Mouse (Mus musculus): ENCODE data around the gene Gfod1.
A peak's percentile ranks its signal among the peaks of the same experiment; 100 is the strongest.

Gfod1 gene

DNA sequence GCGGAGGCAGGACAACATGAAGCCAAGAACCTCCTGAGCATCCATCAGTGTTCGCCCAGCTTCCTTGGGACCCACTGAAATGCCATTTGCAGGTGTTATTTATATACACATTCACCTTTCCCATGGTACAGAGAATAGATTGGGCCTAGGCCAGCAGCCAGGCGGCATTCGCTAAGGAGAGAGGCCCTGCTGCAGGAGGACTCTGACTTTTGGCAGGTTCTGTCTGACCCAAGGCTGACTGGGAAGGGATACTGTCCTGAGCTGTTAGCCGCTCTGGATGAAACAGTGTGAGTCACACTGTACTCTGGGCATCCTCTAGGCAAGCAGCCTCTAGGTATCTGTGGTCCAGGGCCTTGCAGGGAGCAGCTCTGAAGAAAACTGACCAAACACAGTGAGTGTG lies 6.4 kb downstream of the Gfod1 start:
- no peak for DNase-seq

DNA sequence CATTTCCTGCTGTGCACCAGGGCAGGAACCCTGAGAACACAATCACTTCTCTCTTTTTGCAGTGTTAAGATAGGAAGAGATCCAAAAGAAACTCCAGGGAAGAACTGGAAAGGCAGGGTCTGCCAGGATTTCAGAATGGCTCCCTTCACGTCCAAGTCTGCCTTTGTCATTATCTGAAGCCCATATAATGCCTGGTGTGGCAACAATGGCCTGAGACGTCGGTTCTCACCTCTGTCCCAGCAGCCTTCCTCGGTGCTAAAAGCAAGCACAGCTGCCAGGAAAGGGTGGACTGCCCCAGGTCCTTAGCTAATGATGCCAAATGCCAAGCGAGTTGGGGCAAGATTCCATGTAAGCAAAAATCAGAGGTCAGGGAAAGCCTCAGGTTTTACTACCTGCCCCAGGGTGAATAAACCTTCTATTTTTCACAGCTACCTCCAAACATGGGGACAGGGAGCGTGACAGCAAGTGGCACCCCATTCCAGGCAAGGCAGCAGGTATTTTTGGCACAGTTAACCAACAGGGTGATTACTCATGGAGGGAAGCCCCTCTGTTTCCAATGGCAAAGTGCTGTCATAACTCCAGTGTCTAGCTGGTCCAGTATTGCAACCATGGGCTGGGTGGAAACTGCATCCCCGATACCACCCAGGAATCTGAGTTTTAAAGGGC lies 7.7 kb downstream of the Gfod1 start:
- DNase-seq, result no peak

DNA sequence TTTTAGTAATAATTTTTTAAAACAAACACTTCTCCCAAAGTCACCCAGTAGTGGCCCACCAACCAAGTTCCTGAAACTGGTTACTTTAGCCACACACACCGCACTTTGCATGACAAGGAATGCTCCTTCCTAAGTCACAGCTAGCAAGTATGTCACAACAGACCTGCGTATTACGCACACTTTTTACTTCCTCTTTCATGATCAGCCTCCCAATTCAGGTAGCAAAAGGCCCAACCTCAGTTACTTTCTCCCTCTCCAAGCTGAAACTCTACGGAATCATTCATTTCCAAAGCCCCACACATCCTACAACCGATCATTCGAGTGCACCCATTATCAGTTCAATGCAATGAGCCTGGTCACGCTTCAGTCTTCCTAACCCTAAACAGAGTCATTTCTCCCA lies 8.3 kb downstream of the Gfod1 start:
- DNase-seq, result no peak

DNA sequence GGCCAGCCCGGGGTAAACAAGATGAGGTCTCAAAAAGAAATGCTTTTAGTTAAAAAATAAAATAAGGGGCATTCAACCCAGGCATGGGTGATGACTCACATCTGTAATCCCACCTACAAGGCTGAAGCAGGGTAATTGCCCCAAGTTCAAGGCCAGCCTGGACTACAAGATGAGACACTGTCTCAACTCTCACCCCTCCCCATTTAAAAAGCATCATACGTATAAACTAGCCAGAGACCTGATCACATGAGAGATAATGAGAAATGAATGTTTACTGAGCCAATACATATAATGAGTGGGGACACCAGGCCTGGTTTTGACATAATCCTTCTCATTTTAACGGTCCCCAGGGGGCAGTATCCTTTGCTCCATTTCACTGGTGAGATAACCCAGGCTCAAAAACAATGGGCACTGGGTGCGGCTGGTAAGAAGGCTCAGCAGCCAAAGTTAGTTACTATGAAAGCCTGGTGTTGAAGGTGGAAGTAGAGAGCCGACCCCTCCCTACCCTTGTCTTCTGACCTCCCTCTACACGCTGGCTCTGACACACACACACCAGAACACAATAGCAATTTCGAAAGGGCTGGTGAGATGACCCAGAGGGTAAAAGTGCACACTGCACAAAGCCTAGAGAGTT lies 8.9 kb downstream of the Gfod1 start:
- no peak for DNase-seq

DNA sequence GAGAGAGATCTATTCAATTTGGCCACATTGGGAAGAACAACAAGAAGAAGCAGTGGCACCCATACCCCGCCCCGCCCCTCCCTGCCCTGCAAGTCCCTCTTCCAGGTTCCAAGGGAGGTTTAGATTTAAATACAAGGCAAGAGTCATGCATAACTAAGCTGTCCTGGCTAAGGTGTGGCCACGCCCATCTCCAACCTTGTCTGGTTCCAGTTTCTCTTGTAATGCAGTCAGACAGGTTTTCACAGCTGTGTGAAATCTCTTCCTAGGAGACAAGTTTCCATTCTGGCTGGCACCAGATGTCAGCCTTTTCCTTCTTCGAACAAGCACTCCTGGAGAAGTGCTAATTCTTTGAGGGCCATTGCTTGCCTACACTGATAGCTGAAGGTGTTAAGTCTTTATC lies 11.1 kb downstream of the Gfod1 start:
- DNase-seq, result no peak

DNA sequence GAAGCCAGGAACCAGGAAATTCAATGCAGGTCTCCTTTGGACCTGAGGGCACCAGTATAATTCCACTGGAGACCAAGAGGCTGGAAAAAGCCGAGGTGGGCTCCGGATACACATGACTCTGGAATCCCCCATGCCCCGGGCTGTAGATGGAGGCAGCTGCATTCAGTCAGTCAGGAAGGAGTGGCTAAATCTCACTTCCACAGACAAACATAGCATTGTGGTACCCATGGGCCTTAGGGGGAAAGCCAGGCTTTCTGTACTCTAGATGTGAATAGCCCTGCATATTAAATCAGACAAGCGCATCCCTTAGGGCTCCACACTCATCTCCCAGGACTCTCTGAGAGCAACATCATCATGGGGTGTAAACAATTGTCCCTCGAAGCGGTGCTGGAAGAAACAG lies 14.9 kb downstream of the Gfod1 start:
- DNase-seq, result no peak

DNA sequence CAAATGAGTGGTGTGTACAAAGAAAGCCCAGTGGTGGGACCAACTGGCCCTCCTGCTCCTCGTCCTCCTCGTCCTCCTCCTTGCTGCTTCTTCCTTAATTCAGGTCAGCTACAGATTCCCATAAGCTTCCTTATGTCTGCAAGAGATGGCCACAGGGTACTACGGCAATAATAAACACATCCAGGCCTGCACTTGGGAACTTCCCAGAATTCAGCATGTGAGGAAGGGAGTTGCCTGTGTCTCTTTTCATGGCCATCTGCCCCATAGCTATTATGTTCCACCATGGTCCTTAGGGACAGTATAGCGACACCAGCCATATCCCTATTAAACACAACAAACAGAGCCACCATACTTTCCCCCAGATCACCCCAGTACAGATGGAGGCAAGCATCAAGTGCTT lies 15.5 kb downstream of the Gfod1 start:
- DNase-seq, result no peak

DNA sequence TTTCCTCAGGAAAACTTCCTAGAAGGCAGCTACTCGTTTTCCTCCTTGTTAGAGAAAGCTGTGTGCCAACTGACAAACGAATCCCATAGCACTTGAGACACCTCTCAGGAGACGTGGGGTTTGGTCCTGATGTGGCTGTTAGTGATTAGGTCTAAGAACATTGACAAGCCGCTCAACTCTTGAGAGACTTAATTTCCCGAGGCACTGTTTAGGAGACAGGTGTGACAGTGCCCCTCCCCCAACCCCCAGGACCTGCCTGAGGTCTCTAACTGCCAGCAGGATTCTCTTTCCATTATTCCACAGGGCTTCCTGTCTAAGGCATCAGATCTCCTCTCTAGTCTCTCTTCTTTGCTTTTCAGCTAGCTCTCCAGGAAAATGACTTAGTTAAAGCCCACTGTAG lies 15.9 kb downstream of the Gfod1 start:
- no peak for DNase-seq

DNA sequence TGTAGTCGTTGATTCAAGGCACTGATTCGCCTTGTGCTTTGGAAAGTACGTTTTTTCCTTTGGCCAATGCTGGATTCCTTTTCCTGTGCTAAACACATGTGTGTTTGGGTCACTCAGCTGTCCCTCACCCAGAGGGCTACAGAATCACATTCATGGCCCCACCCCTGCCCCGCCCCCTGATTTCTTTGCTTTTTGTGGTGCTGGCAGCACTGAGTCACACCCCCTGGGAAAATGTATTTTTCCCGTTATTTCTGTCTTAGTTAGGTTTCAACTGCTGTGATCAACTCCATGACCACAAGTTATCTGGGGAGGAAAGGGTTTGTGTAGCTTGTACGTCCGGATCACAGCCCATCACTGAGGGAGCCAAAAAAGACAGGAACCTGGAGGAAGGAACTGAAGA lies 17.1 kb downstream of the Gfod1 start:
- DNase-seq, result no peak

DNA sequence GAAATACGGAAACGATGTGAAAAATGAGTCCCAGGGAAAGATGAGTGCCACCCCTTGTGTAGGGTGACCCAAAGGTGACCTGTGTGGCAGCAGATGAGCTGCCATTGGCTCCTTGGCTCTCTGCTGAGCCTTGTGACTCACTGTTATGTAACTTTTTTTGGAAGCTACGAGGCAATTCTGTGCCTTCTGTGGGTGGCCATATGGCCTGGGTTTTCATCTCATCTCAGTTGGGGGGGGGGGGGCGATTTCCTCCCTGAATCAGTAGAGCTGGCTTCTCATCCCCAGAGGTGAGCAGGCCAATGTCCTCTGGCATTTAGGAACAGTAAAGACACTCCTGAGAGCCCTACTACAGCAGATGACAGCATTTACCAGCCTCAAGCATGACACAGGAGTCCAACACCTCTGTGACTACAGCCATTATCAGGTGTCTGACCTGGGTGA lies 19.2 kb downstream of the Gfod1 start:
- DNase-seq, result no peak

DNA sequence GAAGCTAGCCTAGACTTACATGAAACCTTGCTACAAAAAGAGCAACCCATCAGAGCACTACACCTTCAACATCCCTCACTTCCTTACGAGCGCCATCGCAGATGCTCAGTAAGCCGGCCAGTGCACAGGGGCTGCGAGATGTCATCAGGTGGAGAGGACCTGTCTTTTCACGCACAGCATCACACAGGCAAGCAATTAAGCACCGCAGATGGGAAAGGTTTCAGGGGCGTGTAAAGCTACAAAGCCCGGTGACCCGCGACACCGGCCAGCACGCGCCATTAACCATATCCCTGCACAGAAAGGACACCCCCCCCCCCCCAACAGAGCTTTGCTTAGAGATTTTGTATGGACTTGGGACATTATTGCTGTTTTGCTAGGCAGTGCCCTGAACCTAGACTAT lies 30.1 kb downstream of the Gfod1 start:
- no peak for DNase-seq

DNA sequence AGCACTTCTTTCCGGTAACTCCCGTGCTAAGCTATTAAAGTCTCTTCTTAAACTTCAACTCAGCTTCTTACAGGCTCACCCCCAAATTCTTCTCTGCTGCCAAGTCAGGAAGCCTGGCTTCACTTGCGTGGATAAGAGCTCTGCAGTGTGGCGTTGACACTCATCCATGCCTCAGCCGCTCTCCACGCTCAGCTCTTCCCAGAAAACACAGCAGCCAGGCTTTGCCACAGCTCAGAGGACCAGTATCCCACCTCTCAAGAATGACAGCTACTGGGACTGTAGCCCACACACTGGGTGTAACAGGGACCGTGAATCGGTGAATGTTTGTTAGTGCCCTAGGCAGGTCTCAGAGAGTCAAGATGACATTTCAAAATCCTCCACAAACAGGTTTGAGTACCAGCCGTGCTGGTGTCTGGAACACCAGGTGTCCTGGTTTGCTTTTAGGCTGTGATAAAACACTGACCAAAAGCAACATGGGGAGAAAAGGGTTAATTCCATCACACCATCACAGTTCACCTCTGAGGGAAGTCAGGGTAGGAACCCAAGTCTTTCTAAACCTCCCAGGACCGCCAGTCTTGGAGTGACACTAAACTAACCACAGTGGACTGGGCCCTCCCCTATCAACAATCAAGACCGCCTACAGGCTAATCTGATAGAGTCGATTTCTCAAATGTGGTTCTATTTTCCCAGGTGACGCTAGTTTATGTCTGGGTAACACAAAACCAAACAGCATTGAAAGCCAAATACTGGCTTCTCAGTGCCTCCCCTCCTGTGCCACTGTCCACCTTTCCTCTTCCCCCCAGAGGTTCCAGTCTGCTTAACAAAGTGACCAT lies 31.5 kb downstream of the Gfod1 start:
- DNase-seq, result no peak

DNA sequence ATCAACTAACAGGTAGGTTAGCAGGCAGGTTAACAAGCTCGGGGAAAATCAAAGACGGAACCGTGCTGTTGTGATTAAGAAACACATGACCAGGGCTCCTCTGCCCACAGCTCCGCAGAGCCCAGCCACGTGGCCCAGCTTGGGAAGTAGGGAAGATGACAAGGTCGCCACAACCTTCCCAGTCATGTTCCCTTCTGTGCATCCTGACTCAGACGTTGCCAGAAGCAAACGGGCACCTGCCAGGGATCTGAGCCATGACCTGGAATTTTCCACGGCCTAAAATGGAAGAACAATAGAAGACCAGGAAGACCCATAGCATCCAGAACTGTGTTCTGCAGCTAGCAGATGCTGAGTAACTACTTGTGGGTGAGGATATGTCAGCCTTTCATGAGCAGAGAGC lies 32.5 kb downstream of the Gfod1 start:
- no peak for DNase-seq

DNA sequence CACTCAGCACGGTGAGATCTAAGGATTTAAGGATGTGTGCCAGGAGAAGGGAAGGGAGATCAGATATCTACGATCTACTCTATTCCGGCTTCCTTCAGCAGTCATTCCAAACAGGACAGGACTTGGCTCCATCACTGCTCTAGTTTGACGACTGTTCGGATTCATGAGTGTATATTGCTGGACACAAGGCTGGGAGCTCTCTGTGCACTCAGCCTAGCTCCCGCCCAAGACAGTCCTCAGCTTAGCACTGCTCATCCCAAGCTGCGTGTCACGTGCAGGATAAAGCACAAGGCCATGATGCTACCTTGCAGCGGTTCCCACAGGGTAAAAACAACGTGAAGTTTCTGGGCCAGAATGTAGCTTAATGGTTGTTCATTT lies 33.8 kb downstream of the Gfod1 start:
- DNase-seq, result no peak

DNA sequence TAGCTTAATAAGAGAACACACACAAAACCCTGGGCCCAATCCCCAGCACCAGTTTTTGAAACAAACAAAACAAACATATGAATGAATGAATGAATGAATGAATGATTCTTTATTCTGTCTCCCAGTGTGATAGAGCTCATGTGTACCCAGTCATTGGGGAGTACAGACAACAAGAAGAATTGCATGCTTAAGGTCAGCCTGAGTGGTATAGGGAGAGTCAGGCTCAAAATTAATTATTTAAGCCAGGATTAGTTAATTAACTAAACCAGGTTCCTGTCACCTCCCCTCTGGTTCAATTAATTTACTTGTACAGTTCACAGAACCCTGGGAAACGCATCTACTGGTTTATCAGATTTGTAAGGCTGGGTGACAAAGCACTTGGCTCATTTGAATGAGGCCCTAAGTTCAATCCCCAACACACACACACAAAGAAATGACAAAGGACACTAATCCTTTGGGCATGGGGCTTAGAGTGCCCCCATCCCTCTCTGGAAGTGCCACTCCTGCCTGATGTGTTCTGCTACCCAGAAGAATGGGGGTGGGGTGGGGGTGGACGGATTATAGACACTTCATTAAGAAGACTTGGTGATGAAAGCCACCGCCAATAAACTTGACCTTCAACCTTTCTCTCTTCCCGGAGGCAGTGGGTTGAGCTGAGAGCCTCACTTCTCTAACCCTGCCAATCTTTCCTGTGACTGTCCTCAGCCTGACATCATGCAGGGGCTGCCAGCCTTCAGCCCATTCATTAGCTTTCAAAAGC lies 34.3 kb downstream of the Gfod1 start:
- no peak for DNase-seq

DNA sequence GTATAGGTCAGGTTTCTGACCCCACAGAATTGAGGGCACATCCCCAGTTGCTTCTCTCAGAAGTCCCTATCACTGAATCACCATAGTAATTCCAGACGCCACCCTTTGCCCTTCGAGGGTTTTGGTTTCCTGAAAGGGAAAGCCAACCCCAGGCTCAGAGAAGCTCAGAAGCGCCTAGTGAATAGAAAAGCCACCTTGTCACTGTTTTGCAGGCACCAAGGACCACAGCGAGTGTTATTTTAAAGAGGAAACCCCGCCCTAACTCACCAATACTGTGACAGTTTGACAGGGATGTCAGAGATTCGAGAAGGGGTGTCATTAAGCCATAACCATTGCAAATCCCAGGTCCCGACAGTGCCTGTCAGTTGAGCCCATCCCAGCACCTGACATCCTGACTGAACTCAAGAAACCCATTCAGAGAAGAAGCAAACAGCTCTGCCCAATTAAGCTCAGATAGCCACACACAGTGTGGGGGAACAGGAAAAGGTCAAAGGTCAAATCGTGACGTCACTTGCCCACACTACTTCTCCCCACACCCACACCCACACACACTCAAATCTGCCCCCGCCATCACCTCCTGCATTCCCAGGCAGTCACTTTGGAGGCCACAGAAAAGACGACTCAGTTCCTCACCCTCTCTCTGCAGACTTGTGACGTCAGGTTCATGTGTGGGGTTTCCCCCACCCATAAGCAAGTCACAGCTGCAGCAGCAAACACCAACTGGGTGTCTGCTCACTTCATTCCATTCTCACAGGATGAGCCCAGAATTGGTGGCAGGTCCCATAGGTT lies 35.2 kb downstream of the Gfod1 start:
- peak; percentile 63 for DNase-seq

DNA sequence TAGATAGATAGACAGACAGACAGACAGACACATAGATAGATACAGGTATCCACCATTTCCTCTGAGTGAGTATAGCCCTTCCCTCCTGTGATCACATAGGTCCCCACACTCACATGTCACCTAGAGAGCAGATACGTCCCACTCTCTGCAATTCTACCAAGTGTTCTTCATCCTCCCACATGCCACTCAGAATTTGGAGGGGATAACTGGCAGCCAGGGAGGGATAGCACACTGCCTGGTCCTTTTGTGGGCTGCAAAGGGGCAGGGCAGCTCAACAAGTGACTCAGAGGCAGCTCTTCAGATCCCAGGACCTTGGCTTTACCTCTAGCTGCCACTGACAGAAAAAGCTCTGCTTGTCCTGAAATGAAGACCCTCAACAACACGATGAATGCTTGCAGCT lies 36.1 kb downstream of the Gfod1 start:
- no peak for DNase-seq

DNA sequence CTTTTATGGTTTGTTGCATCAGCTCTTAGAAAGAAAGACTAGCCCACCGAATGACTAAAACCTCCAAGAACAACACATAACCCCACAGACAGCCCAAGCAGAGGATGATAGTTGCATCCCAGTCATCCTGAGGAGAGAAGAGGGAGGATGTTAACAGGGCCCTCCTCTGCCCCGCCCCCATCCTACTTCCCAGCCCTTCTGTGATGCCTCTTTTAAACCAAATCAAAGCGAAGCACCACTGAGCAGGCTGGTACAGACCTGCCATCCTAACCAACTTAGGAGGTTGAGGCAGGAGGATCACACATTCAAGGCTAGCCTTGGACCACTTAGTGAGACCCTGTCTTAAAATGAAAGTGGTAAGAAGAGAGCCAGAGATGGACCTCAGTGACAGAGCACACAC lies 36.8 kb downstream of the Gfod1 start:
- no peak for DNase-seq

DNA sequence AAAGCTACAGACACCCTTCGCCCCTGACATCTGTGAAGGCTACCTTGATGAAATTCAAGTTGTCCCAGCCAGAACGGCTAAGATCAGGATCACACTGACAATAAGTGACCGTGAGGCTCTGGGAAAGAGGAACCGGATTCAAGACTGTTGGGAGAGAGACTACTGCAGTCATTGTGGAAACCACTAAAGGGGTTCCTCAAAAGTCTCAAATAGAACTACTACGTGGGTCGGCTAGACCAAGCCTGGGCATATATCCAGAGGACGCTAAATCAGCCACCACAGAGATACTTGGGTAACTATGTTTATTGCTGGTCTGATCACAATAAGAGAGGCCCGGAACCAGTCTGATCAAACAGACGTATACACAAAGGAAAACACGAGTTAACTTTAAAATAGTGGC lies 37.6 kb downstream of the Gfod1 start:
- no peak for DNase-seq

DNA sequence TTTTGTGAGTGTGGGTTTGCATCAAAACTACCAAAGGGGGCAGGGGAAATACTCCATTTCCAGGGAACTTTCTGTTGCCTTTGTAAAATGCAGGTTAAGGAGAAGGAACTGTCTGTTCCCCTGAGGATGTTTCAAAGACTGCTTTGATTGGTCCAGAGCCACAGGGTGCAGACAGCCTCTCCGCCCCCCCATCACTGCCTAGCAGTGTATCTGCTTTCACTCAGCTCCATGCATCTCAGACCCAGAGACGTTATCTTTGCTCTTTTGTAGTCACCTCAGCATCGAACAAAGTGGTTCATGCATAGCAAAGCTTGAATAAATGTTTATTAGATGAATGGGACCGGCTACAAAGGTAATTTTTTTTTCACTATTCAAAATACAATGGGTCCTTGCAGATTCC lies 38.9 kb downstream of the Gfod1 start:
- no peak for DNase-seq

DNA sequence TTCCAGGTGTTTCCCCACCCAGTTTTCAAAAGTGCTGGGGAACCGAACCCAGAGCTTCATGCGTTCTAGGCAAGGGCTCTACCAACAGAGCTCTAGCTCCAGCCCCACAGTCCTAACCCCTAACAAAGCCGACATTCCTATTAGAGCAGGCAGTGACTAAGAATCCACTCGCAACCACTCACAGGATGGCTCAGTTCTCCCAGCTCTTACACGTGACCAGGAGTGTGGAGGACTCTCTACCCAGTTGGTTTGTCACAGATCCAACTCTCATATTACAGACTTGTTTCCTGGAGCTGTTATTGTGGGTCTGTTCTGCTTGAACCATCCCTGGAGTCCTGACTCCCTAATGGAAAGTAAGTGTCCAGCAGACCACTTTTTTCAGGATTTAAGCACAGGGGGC lies 40.3 kb downstream of the Gfod1 start:
- no peak for DNase-seq

DNA sequence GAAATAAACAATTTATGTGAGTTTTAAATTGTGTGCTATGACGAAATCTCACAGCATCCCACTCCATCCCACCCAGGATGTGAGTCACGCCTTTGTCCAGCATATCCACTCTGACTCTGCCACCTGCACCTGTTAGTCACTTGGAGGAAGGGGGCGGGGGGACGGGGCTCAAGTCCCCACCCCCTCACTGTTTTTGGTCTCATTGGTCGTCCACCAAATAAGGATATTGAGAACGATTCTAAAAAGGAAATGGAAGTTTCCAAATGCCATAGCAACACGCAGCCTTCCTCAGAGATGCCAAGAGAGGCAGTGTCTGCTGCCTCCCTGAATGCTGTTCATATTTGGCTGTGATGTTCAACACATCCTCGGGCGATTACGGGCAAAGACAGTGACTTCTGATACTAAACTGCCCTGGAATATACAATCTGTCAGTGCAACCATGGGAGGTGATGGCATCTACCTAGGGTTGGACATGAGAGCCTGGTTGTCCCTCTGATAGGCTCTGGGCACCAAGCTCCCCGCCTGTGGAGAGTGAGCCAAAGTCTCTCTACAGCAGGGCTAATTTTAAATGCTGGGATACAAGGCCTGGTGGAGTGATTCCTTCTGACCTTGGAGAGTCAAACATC lies 41.7 kb downstream of the Gfod1 start:
- no peak for DNase-seq
